Mouse (Mus musculus) intestine, embryonic 15.5 days (tissue): Measurements from ENCODE around the gene Slc13a4. TPM values are rescaled to one million over a fixed set of nuclear protein-coding genes. Genes with fewer than 3 reads are reported as not detected.
A peak's percentile ranks its signal among the peaks of the same experiment; 100 is the strongest.

Experiments
- ATAC-seq: fragments of 200-750 bp; cut with Nextera tagmentation; 2 replicates; pipeline ENCODE4 v1.8.0; 2017; ENCODE audit warnings: moderate TSS enrichment, moderate library complexity
- H3K27ac ChIP-seq: fragments of 300-500 bp; sonication (generic); 2 replicates; pipeline ENCODE4 v1.5.1; 2015; ENCODE audit warnings: mild to moderate bottlenecking, inconsistent platforms
- H3K27me3 ChIP-seq: fragments of 300-500 bp; sonication (generic); replicated peaks from 2 replicates; pipeline ENCODE4 v1.6.1; 2015; ENCODE audit warnings: inconsistent platforms
- H3K36me3 ChIP-seq: fragments of 300-500 bp; sonication (generic); 2 replicates; pipeline ENCODE4 v1.6.1; 2015; ENCODE audit warnings: inconsistent platforms
- H3K4me1 ChIP-seq: fragments of 300-500 bp; sonication (generic); replicated peaks from 2 replicates; pipeline ENCODE4 v1.6.1; 2015; ENCODE audit warnings: inconsistent platforms
- H3K4me2 ChIP-seq: fragments of 300-500 bp; sonication (generic); replicated peaks from 2 replicates; pipeline ENCODE4 v1.6.1; 2015; ENCODE audit warnings: mild to moderate bottlenecking, inconsistent platforms
- H3K4me3 ChIP-seq: fragments of 300-500 bp; sonication (generic); replicated peaks from 2 replicates; pipeline ENCODE4 v1.5.1; 2015; ENCODE audit warnings: inconsistent platforms
- H3K9ac ChIP-seq: fragments of 300-500 bp; sonication (generic); 2 replicates; pipeline ENCODE4 v1.6.1; 2015; ENCODE audit warnings: inconsistent platforms
- H3K9me3 ChIP-seq: fragments of 300-500 bp; sonication (generic); 2 replicates; pipeline ENCODE4 v1.6.1; 2016; ENCODE audit warnings: inconsistent platforms
- WGBS: fragments of 180-500 bp; shearing (Covaris S2); methylation state at CpG from one replicate; pipeline ENCODE4 v1.1.7; 2015; 5-methylcytosine and 5-hydroxymethylcytosine counted together
- polyA plus RNA-seq: library from polyadenylated mRNA; unstranded; fragments of >200 nt; fragmentation: Nextera tagmentation; extraction: Ambion mirVana; gene quantifications from 2 replicates; pipeline ENCODE4 v1.2.1, GENCODE M21; 2015

Slc13a4 gene
- polyA plus RNA-seq, 1 experiment from 2014 or later = 0.54 TPM

- Histone ChIP-seq H3K4me3 (peak overlapping the region; percentile 74), H3K4me1 (peaks cover 18% of the 10 kb centered on the region), H3K27me3 (no peaks in the 10 kb centered on the region), H3K4me2 (peak overlapping the region; percentile 74), H3K9ac (peak overlapping the region; percentile 69), H3K27ac (peak overlapping the region; percentile 87), H3K9me3 (no peaks in the 10 kb centered on the region), H3K36me3 (no peaks in the 10 kb centered on the region)
- WGBS = under 1% methylated on average over 60 of the region's 60 CpGs
- peak; percentile 96 for ATAC-seq
These were observed 55.2 kb downstream of the Slc13a4 start for GRCm38 (mm10) chr6:35252477-35253346.

- WGBS = 62% methylated on average over 17 of the region's 17 CpGs
- H3K4me1 ChIP-seq = peaks cover 18% of the 10 kb centered on the region
- peak overlapping the region; percentile 74; the same call in 1 of the 2 replicates for H3K4me3 ChIP-seq
- no peaks in the 10 kb centered on the region for H3K9me3 ChIP-seq
- H3K27ac ChIP-seq = peak overlapping the region; percentile 87; the same call in 1 of the 2 replicates
- no peaks in the 10 kb centered on the region for H3K36me3 ChIP-seq
- no peak overlapping the region for H3K9ac ChIP-seq
- peak overlapping the region; percentile 74 for H3K4me2 ChIP-seq
- ATAC-seq = no peak
- no peaks in the 10 kb centered on the region for H3K27me3 ChIP-seq
These were observed 56.0 kb downstream of the Slc13a4 start for GRCm38 (mm10) chr6:35251807-35252476.

- 58% methylated on average over 5 of the region's 5 CpGs for WGBS
- Histone ChIP-seq H3K4me3 (no peak overlapping the region), H3K27me3 (no peaks in the 10 kb centered on the region), H3K9me3 (no peaks in the 10 kb centered on the region), H3K4me1 (no peaks in the 10 kb centered on the region), H3K27ac (no peak overlapping the region), H3K36me3 (peaks cover 41% of the 10 kb centered on the region), H3K4me2 (no peak overlapping the region), H3K9ac (no peak overlapping the region)
- no peak for ATAC-seq
These were observed 62.8 kb downstream of the Slc13a4 start for GRCm38 (mm10) chr6:35245086-35245485.

GRCm38 (mm10) chr6:35243989-35244388, 63.9 kb downstream of the Slc13a4 start:
- Histone ChIP-seq H3K9me3 (no peaks in the 10 kb centered on the region), H3K9ac (no peak overlapping the region), H3K4me1 (no peaks in the 10 kb centered on the region), H3K27ac (no peak overlapping the region), H3K4me3 (no peak overlapping the region), H3K27me3 (no peaks in the 10 kb centered on the region), H3K4me2 (no peak overlapping the region), H3K36me3 (peaks cover 46% of the 10 kb centered on the region)
- no peak for ATAC-seq
- 74% methylated on average over 9 of the region's 9 CpGs for WGBS

DNA sequence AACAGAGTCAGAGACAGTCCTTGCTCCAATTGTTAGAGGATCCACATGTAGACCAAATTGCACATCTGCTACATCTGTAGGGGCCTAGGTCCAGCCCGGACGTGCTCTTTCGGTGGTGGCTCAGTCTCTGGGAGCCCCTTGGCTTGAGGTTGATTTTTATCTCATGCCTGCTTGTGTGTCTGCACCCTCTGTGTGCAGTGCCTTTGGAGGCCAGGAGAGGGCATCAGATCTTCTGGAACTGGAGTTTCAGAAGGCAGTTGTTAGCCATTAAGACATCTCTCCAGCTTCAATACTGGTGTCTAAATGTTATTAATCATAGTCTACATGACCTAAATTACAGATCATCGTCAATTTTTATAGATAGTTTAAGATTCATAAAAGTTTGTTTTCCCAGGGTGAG, 64.7 kb downstream of the Slc13a4 start:
- over 99% methylated on average over 4 of the region's 4 CpGs for WGBS
- H3K27ac ChIP-seq = no peak overlapping the region
- peaks cover 47% of the 10 kb centered on the region for H3K36me3 ChIP-seq
- H3K4me3 ChIP-seq = no peak overlapping the region
- H3K9me3 ChIP-seq = no peaks in the 10 kb centered on the region
- H3K27me3 ChIP-seq = no peaks in the 10 kb centered on the region
- ATAC-seq = no peak
- no peaks in the 10 kb centered on the region for H3K4me1 ChIP-seq
- H3K9ac ChIP-seq = no peak overlapping the region
- H3K4me2 ChIP-seq = no peak overlapping the region

DNA sequence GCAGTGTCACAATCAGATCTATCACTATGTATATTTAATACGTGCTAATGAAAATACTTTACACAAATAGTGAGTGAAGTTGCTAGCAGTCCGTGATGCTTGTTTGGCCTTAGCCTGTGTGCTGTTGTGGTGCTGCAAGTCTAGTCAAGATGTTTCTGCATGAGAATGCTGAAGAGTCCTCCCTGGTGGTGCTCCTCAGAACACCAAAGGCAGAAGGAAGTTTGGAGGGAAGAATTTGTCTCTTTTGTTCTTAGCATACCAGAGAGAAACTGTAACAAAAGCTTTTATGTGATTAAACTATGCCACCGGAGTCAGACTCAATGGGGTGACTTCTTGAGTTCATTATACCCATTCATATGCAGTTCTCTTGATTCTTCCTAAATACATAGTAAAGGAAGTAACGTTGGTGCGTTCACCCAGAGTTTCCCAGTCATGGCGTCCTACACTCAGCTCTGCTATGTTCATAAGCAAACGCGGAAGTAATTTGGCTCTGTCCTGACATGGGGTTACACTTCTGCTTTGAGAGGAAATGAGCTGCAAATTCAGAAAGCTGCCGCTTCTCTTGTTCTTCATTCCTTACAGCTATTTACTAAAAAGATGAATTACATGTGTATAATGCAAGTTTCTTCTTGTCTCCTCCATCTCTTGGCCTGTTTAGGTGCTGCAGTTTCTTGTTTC, 71.7 kb downstream of the Slc13a4 start:
- no peak overlapping the region for H3K4me2 ChIP-seq
- H3K27ac ChIP-seq = no peak overlapping the region
- no peak for ATAC-seq
- no peaks in the 10 kb centered on the region for H3K27me3 ChIP-seq
- H3K9me3 ChIP-seq = no peaks in the 10 kb centered on the region
- WGBS = 92% methylated on average over 9 of the region's 9 CpGs
- H3K4me1 ChIP-seq = no peaks in the 10 kb centered on the region
- peaks cover 24% of the 10 kb centered on the region for H3K36me3 ChIP-seq
- no peak overlapping the region for H3K4me3 ChIP-seq
- H3K9ac ChIP-seq = no peak overlapping the region

DNA sequence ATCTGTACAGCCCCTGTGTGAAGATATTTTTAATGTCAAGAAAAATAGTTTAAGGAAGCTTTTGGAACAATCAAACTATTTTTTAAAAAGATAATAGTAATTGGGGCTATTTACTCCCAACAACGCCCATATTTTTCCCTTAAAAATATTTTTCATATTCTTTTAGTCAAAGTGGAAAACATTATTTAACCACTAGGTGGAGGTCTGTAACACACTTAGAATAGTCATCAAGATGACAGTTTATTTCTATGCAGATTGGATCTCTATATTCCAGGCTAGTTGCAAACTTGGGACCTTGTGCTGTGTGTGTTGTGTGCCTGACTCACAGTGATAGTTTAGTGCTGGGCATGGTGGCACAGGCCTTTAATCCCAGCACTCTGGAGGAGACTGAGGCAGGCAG, 78.5 kb downstream of the Slc13a4 start:
- H3K9me3 ChIP-seq = no peaks in the 10 kb centered on the region
- no peak overlapping the region for H3K9ac ChIP-seq
- no peak overlapping the region for H3K27ac ChIP-seq
- WGBS = 93% methylated on average over 1 of the region's 1 CpGs
- peaks cover 27% of the 10 kb centered on the region for H3K36me3 ChIP-seq
- H3K4me2 ChIP-seq = no peak overlapping the region
- H3K4me3 ChIP-seq = no peak overlapping the region
- H3K4me1 ChIP-seq = no peaks in the 10 kb centered on the region
- ATAC-seq = no peak
- H3K27me3 ChIP-seq = no peaks in the 10 kb centered on the region

- Histone ChIP-seq H3K27me3 (no peaks in the 10 kb centered on the region), H3K4me3 (no peak overlapping the region), H3K9ac (no peak overlapping the region), H3K27ac (no peak overlapping the region), H3K36me3 (peaks cover 18% of the 10 kb centered on the region), H3K4me1 (no peaks in the 10 kb centered on the region), H3K4me2 (no peak overlapping the region), H3K9me3 (no peaks in the 10 kb centered on the region)
- no peak for ATAC-seq
- 92% methylated on average over 4 of the region's 4 CpGs for WGBS
These were observed 82.2 kb downstream of the Slc13a4 start for GRCm38 (mm10) chr6:35225696-35226095.

Other genes starting within 250 kb of the Slc13a4 start
- 21.4 and 24.7 TPM in 2 replicates for gene Cnot4, start 174.4 kb downstream of the Slc13a4 start, polyA plus RNA-seq
- 29.0 and 32.4 TPM in 2 replicates for gene Nup205, start 130.7 kb downstream of the Slc13a4 start, polyA plus RNA-seq
- 1.3 and 2.3 TPM in 2 replicates for gene Fam180a, start 18.0 kb upstream of the Slc13a4 start, polyA plus RNA-seq
- gene Mtpn, start 231.8 kb upstream of the Slc13a4 start, polyA plus RNA-seq = 141 and 147 TPM in 2 replicates